Mouse (Mus musculus) G1E (cell line): ENCODE measurements at regions not wholly inside any gene's neighbourhood (a gene's known extent, or its start where the extent isn't known, plus 50 kb on each side); places are given as distances from the start of the nearest gene placed in this dataset.

Source experiments
- ATAC-seq: 2 replicates; pipeline ENCODE4 v1.8.0; 2016; ENCODE audit warnings: mild to moderate bottlenecking; ENCODE audit not compliant: insufficient number of reproducible peaks, poor library complexity, low FRiP score, severe bottlenecking; ENCODE audit errors: extremely low read depth
- DNase-seq: peaks from one replicate; pipeline ENCODE4 v3.0.0; 2012; ENCODE audit warnings: low spot score
- H3K27me3 ChIP-seq: 2 replicates; pipeline ENCODE4 v1.6.1; 2012; ENCODE audit warnings: mild to moderate bottlenecking, low read length, inconsistent platforms; ENCODE audit not compliant: insufficient read depth
- H3K36me3 ChIP-seq: replicated peaks from 2 replicates; pipeline ENCODE3; 2012; ENCODE audit warnings: mild to moderate bottlenecking, inconsistent platforms
- H3K4me1 ChIP-seq: 2 replicates; pipeline ENCODE4 v1.6.1; 2012; ENCODE audit warnings: low read depth, low read length, inconsistent platforms, mixed read lengths; ENCODE audit not compliant: insufficient read depth
- H3K4me3 ChIP-seq: 2 replicates; pipeline ENCODE4 v1.5.1; 2012; ENCODE audit warnings: low read depth, mild to moderate bottlenecking, inconsistent platforms, low read length, moderate library complexity, mixed read lengths
- H3K9me3 ChIP-seq: replicated peaks from 2 replicates; pipeline ENCODE4 v1.6.1; 2012; ENCODE audit warnings: inconsistent platforms
- CTCF ChIP-seq: IDR thresholded peaks from 2 replicates; pipeline ENCODE4 v1.5.1; 2012; ENCODE audit warnings: low read depth, low read length, inconsistent platforms, mixed read lengths
- GATA1 ChIP-seq: IDR thresholded peaks from 2 replicates; pipeline ENCODE4 v1.6.1; 2012; ENCODE audit warnings: borderline replicate concordance, low read length, inconsistent platforms, mixed read lengths
- GATA2 ChIP-seq: IDR thresholded peaks from 2 replicates; pipeline ENCODE4 v1.6.1; 2012; ENCODE audit warnings: low read depth, low read length, inconsistent platforms, borderline replicate concordance
- POLR2AphosphoS5 ChIP-seq: IDR thresholded peaks from 2 replicates; pipeline ENCODE4 v1.6.1; 2012; ENCODE audit warnings: low read depth, low read length, inconsistent platforms; ENCODE audit not compliant: insufficient replicate concordance
- TAL1 ChIP-seq: conservative IDR thresholded peaks from 2 replicates; pipeline ENCODE4 v1.6.1; 2012; ENCODE audit warnings: low read depth, low read length, inconsistent platforms, mixed read lengths

DNA sequence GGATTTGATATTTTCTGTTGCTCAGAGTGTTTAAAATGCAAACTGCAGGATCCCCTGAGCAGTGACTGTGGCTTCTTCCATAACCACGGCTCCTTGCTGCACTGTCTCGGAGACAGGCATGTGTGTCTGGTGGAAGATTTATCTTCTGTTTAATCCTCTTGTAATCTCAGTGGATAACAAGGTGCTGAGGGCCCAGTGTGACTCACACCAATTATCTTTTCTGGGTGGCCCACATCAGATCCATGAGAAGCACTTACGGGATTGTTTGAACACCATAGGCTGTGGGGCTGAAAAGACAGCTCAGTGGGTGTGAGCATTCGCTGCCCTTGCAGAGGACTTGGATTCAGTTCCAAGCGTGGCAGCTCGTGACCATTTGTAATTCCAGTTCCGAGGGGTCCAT is 101.2 kb upstream of the Sh3bp4 start:
- no peaks in the 10 kb centered on the region for H3K27me3 ChIP-seq
- DNase-seq = no peak
- peaks cover 74% of the 10 kb centered on the region for H3K9me3 ChIP-seq
- H3K36me3 ChIP-seq = no peaks in the 10 kb centered on the region
- TF ChIP-seq POLR2AphosphoS5 = no peak
- TF ChIP-seq CTCF = no peak
- TF ChIP-seq GATA1 = no peak
- TF ChIP-seq TAL1 = no peak
- TF ChIP-seq GATA2 = no peak
- no peak overlapping the region for H3K4me3 ChIP-seq
- no peak for ATAC-seq
- H3K4me1 ChIP-seq = no peaks in the 10 kb centered on the region

DNA sequence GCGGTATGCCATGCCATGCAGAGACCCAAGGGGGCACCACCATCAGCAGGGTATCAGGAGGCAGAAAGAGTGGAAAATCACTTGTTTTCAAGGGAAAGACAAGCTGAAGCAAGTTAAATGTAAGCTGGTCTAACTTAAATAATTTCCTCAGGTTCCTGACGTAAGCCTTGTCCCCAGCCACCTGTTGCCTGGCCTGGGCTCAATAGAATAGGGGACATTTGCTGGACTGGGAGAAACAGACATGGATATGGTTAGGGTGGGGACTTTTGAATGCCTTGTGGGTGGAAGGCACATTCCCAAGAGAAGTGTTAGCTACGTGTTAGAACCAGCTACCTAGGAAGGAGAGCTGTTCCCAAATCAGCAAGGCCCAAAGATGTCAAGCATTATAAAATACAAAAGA is 100.6 kb upstream of the Sh3bp4 start:
- no peaks in the 10 kb centered on the region for H3K27me3 ChIP-seq
- H3K4me3 ChIP-seq = no peak overlapping the region
- ATAC-seq (no peak), DNase-seq (no peak)
- H3K4me1 ChIP-seq = no peaks in the 10 kb centered on the region
- no peak for TF ChIP-seq GATA2
- no peak for TF ChIP-seq POLR2AphosphoS5
- no peak for TF ChIP-seq GATA1
- TF ChIP-seq CTCF = no peak
- no peak for TF ChIP-seq TAL1
- H3K9me3 ChIP-seq = peaks cover 73% of the 10 kb centered on the region
- no peaks in the 10 kb centered on the region for H3K36me3 ChIP-seq

DNA sequence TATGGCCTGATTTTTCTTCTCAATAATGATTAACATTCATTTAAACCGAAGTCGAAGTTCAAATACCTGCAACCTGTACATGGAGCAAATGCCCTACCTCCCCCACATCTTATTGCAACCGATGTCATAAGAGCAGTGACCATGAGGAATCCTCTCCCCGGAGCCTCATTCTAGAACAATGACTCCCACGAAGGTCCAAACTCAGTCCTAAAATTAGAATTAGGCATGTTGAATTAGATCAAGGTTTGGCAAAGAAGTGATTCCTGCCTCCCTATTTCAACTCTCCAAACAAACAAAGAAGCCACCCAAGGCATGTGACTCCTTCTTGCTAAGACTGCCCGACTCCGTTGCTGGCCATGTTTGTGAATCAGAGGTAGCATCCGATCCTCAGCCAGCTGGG is 94.1 kb upstream of the Sh3bp4 start:
- no peak for ATAC-seq

DNA sequence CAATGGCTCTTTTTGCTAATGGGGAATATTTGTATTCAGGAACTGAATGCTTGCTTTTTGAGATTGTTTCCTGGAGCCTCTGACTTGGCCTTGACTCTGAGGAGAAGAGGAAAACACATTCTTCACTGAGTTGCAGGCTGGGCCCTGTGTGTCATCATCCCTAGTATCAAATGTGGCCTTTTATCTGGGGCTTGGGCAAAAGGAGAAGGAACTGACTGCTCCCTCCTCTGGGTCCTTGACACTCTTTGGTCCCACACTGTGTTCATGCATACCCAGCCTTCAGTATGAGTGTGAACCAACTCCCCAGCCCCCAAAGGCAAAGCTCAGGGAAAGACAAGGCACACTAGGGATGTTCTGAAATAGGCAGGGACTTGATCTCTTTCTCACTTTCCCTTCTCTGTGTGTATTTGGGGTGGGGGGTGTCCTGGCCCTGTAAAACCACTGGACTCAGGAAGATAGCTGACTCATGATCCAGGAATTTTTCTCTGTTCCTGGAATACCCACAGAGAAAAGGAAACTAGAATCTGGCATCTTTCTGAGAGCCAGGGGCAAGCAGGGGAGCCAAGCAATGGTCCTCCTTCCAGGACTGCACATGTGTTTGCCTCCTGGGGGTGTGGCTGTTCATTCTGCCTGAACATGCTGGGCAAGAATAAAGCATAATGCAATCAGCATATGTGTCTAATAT is 82.1 kb upstream of the Sh3bp4 start:
- ATAC-seq = no peak
- no peak overlapping the region for H3K4me3 ChIP-seq
- H3K36me3 ChIP-seq = no peaks in the 10 kb centered on the region
- TF ChIP-seq GATA1 (no peak), POLR2AphosphoS5 (no peak), TAL1 (no peak), CTCF (no peak)
- H3K27me3 ChIP-seq = no peaks in the 10 kb centered on the region
- DNase-seq = no peak
- no peaks in the 10 kb centered on the region for H3K4me1 ChIP-seq
- H3K9me3 ChIP-seq = peaks cover 73% of the 10 kb centered on the region

More for the DNA sequence above, 94.1 kb upstream of the Sh3bp4 start:
- no peaks in the 10 kb centered on the region for H3K4me1 ChIP-seq
- TF ChIP-seq GATA2 (no peak), CTCF (no peak), POLR2AphosphoS5 (no peak), GATA1 (no peak), TAL1 (no peak)
- H3K4me3 ChIP-seq = no peak overlapping the region
- no peaks in the 10 kb centered on the region for H3K27me3 ChIP-seq
- DNase-seq = no peak
- no peaks in the 10 kb centered on the region for H3K36me3 ChIP-seq
- H3K9me3 ChIP-seq = peaks cover 71% of the 10 kb centered on the region

DNA sequence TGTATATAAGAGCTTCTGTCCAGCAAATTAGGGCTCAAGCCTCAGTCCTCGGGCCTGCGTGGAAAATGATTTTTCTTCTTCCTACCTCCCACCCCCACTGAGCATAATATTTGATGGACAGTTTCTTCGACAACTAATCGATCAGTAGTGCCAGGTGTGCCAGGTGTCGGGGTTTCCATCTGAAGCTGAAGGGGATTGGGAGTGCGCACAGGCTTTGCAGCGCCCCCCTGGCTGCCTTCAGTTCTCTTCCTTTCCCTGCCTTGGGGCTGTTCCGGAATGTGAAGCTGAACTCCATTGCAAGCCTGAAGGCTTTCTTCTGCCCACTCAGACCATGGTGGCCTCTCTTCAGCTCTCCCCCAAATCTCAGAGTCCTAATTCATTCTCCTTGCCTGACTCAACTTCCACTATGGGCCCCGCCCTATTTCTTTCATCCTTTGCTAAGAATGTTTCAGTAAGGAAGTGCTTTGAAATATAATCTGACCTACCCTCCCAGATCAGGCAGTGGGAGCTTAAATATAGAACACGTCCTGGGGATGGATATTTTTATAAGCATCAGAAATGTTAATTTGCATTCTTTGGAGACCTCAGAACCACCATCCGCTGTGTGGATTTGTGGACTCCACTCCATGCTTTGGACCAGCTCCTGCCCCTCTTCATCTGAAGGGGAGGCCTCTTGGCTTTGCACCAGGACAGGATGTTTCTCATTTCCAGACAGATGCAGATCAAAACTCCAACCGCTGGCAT is 75.5 kb upstream of the Sh3bp4 start:
- H3K4me3 ChIP-seq = no peak overlapping the region
- DNase-seq (no peak), ATAC-seq (no peak)
- no peaks in the 10 kb centered on the region for H3K4me1 ChIP-seq
- H3K36me3 ChIP-seq = no peaks in the 10 kb centered on the region
- TF ChIP-seq GATA1 = no peak
- no peak for TF ChIP-seq CTCF
- TF ChIP-seq TAL1 = no peak
- H3K27me3 ChIP-seq = no peaks in the 10 kb centered on the region
- H3K9me3 ChIP-seq = peaks cover 74% of the 10 kb centered on the region

DNA sequence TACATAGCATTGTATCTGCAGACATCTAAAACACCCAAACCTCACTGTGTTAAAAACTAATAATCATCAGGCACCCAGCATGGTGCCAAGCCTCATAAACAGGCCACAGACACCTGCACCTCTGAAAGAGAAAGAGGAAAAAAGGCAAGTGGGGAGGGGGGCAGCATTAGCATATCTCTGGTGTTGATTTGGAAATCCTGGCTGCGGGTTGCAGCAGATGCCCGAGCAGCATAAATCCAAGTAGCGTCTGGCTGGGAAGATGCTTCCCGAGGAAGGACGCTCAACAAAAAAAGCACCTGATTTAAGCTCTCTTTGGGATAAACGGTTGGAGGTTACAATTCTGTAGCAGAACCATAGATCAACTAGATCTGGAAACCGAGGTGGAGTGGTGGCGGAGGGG is 74.3 kb upstream of the Sh3bp4 start:
- Histone ChIP-seq H3K36me3 (no peaks in the 10 kb centered on the region), H3K9me3 (peaks cover 77% of the 10 kb centered on the region), H3K4me3 (no peak overlapping the region), H3K27me3 (no peaks in the 10 kb centered on the region), H3K4me1 (no peaks in the 10 kb centered on the region)
- no peak for ATAC-seq
- no peak for DNase-seq
- TF ChIP-seq CTCF (no peak), POLR2AphosphoS5 (no peak), TAL1 (no peak), GATA2 (no peak), GATA1 (no peak)
